Mouse (Mus musculus) regulatory T cell (primary cell): ENCODE data around the gene Trip4.

Experiments
- in situ Hi-C: fragments of 300-600 bp; cut with MboI, MseI; formaldehyde crosslinking; loops from one replicate; pipeline ENCODE4 v1.15.1; 2025; ENCODE audit warnings: high pct_unique_total_duplicates

The Trip4 gene

DNA sequence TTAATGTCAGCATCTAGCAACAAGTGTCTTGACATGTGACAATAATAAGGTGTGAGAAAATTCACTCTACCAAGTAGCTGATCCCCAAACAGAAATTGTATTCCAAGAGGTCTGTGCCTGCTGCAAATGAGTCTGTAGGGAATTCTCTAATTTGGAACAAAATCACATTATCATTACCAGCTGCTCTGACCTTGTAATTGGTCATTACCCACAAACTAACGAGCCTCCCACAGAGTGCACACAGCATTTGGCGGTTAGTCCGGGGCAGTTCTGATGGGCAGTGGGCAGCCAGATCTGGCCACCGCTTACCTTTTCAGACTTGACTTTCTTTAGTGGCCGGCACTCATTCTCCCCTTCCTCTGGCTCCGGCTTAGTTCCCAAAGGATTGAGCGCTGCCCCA, 114.3 kb downstream of the Trip4 start:
- in situ Hi-C loops: no loop called here

DNA sequence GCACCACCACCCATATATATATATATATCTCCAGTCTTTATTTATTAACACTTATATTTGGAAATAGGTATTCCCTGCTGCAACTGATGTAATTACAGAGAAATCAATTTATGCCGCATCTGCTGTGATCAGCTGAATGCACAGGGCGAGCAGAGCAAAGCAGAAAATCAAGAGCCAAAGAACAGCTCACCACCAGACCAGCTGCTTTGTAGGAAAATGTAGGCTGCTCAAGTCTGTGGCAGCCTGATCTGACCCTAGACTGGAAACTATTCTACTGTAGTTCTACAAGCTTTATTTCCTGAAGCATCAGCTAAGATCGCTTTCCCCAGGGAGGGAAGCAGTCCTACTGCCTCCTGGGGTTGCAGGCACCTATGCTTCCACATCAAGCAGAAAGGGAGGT, 115.1 kb downstream of the Trip4 start:
- in situ Hi-C loops: no loop called here

DNA sequence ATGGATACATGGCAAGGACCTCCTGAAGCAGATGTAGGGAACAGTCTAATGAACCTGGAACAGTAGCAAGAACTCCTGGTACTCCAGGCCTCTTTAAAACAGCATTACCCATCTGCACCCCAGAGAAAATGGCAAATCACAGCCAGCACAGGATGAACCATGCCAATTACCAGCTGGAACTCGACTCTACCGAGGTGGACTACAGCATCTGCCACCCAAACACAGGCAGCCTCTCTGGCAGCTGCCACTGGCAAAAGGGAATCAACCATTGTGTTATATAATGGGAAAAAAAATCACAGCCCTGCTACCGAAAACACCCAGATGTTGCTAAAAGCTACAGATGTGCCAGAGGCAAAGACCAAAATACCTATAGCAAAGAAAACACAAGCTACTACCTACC, 115.5 kb downstream of the Trip4 start:
- in situ Hi-C loops: no loop called here

DNA sequence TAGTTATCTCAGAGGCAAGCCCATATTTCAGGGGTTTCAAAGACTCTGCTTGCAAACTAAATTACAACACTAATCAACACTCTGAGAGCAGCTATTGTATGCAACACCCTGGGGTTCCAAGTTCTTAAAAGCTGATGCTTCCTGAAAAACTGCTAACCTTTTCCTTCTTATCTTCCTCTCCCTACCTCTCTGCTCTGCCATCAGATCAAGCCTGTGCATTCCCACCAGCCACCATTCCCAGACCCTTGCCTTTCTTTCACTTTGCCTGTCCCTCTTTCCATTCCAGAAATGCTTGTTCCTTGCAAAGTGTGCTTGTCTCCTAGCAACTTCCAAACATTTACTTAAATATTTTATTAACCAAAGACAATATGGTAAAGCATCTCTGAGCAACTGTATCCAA, 116.7 kb downstream of the Trip4 start:
- in situ Hi-C loops: no loop called here

DNA sequence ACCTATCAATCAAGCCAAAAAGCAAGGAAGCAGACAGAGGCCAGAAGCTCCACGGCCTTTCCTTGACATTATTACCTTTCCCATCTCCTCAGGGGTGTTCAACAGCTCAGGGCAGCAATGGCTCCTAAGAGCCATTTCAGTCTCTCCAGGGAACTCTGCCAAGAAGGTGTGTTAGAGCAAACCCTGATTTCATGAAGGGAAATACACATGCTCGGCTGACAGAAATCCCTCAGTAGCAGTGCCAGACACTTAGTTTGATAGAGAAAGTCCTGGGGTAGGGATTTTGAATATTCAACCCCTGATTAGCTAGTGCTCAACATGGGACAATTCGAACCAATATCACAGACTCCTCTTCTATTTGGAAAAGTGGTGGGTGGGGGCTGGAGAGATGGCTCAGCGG, 117.5 kb downstream of the Trip4 start:
- in situ Hi-C loops: no loop called here

DNA sequence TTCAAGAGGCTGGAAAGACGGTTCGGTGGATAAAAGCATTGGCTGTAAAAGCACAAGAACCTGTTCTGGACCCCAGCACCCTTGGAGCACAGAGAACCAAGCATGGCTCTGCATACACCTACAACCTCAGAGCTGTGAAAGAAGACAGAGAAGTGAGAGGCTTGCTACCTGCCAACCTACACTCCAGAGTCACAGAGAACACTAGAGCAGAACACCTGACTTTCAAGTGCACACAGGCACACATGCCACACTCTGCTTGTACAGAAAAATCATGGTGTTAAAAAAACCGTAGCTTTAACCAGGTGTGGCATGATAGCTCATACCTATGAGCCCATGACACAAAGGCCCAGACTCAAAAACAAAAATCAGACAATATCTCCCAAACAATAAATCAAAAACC, 118.8 kb downstream of the Trip4 start:
- in situ Hi-C loops: no loop called here

DNA sequence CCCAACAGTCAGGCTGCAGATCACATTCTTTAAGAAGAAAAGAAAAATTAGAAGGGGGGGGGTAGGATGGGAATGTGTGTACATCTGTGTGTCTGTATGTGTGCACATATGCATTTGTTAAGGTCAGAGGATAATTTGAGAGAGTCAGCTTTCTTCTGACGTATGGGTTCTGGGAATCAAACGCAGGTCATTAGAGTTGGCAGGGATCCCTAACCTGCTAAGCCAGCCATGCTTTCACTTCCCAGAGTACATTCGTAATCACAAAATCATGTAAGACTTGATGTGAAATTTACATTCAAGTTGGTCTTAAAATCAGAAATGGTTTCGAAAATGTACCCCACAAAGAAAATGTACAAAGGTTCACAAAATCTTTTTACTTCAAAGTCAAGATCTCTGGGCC, 120.0 kb downstream of the Trip4 start:
- in situ Hi-C loops: no loop called here

DNA sequence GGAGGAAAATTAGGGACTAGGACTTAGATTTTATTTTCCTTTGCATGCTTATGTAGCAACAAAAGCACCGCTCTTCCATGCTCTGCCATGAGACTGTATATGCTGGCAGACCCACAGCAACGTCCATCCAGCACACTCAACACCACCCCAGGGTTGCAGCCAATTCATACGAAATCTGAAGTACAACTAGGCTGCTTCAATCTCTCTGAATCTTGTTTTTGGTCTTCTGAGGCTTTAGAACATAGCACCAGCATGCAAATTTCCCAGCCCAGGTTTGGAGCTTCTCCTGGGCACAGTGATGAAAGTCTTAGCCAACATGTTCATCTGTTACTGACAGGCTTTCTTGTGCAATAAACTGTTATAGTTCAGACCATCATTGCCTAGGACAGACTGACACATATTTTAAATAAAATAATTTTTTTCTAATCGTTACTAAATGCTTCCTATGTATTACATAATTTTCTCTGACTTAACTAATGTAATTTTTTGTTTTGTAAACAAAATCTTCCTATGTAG, 120.7 kb downstream of the Trip4 start:
- in situ Hi-C loops: no loop called here

DNA sequence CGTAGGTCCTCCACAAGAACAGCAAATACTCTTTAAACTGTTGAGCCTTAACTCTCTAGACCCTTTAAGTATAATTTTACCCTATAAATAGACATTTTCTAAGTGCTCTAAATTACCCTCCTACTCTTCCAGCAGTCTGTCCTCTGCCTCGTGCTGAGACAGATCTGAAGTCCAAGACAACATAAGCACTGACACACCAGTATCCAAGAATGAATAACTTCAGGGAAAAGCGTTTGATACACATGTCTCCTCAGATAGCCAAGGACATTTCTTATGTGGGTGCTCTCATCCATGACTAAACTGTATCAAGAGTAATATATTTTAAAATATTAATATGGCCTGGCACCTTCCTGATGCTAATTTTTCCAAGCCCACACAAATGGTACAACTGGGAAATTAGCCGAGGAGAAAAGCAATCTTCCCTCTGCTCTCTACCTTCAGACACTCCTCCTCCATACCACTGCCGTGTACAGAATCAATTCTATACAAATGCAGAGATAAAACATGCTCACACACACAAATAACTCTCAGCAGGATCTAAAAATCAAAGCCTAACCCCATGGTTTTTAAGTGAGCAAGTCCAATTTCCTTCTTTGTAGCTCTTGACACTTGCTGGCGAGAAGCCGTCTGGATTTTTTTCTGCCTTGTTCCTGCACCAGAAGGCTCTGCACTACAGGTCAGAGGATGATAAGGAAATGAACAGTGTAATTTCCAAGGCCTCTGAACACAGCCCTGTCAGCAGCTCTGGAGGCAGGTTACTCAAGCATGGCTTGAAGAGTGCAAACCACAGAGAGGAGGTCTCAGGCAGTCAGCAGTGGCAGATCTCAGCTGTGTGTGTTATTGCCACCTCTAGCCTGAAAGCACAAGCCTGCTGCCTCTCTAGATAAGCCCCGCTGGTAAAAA, 121.5 kb downstream of the Trip4 start:
- in situ Hi-C loops: no loop called here

DNA sequence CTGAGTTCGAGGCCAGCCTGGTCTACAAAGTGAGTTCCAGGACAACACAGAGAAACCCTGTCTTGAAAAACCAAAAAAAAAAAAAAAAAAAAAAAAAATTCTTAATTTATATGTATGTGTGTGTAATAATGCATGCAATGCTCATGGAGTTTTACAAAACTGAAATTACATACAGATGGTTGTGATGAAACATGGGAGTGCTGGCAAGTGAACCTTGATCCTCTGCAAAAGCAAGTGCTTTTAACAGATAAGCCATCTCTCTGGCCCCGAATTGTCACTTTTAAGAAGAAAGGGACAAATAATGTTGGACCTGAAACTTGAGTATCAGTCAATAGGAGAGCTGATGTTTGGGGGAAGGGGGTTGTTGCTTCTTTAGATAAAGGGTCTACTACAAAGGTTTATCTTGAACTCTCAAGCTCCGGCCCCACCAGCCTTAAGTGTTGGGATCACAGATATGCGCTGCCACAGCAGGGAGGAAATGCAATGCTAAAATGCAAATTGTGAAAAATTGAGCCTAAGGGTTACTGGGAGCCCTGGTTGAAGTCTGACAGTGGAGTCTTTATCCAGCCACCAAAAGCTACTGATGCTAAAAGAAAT, 122.7 kb downstream of the Trip4 start:
- in situ Hi-C loops: no loop called here

DNA sequence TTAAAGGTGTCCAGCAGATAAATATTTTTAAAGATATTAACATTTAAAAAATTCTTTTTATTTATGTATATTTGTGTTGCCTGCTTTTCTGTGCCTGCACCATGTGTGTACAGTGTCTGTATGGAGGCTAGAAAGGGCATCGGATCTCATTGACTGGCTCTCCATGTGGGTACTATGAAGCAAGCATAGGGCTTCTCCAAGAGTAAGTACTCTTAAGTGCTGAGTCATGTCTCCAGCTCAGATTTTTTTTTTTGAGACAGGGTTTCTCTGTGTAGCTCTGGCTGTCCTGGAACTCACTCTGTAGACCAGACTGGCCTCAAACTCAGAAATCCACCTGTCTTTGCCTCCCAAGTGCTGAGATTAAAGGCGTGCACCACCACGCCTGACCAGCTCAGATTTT, 129.0 kb downstream of the Trip4 start:
- in situ Hi-C loops: loop anchor here (10.0 kb wide), 1 partner anchor 65 kb away; no protein-coding TSS in a partner anchor
